Mouse (Mus musculus) CH12.LX (cell line): ENCODE measurements around the gene Zfp819. TPM values are rescaled to one million over a fixed set of nuclear protein-coding genes. Genes with fewer than 3 reads are reported as not detected.

Experiments used
- DNase-seq: peaks from one replicate; pipeline ENCODE4 v3.0.0-alpha.2; 2013; ENCODE audit errors: extremely low read depth
- H3K27ac ChIP-seq: 2 replicates; pipeline ENCODE4 v1.5.1; 2012; ENCODE audit warnings: low read depth, mild to moderate bottlenecking, control low read depth, moderate library complexity; ENCODE audit not compliant: insufficient read depth
- H3K27me3 ChIP-seq: replicated peaks from 2 replicates; pipeline ENCODE3; 2012; ENCODE audit warnings: inconsistent platforms
- H3K36me3 ChIP-seq, 2 experiments: replicated peaks in 1 of 2; 2 replicates each; pipeline versions ENCODE3 to v1.6.1; 2012; ENCODE audit warnings: inconsistent platforms in 1 of 2, low read length in 1 of 2, mild to moderate bottlenecking in 1 of 2, mixed read lengths in 1 of 2, moderate library complexity in 1 of 2; ENCODE audit not compliant: control insufficient read depth in 1 of 2, insufficient read depth in 1 of 2
- H3K4me1 ChIP-seq, 2 experiments: 2 replicates each; pipeline ENCODE4 v1.6.1; 2012; ENCODE audit warnings: inconsistent platforms in 1 of 2, moderate library complexity in 1 of 2; ENCODE audit not compliant: insufficient read depth in 2 of 2, control insufficient read depth in 1 of 2
- H3K4me2 ChIP-seq: 2 replicates; pipeline ENCODE4 v1.6.1; 2012; ENCODE audit warnings: low read depth, mild to moderate bottlenecking, control low read depth; ENCODE audit not compliant: poor library complexity, insufficient read depth, severe bottlenecking
- H3K4me3 ChIP-seq, 3 experiments: fragments of 150-350 bp in 1 of 3; sonication (generic) in 1 of 3; replicated peaks in 1 of 3; 2 replicates each; pipeline versions ENCODE3 to v1.5.1; 2011 to 2012; ENCODE audit warnings: low read depth in 2 of 3, low read length in 2 of 3, mild to moderate bottlenecking in 2 of 3, moderate library complexity in 2 of 3, control low read depth in 1 of 3, improper control_type of control experiment in 1 of 3, inconsistent platforms in 1 of 3, mixed read lengths in 1 of 3; ENCODE audit not compliant: poor library complexity in 1 of 3
- H3K79me2 ChIP-seq: replicated peaks from 2 replicates; pipeline ENCODE4 v1.6.1; 2012; ENCODE audit warnings: mild to moderate bottlenecking, moderate library complexity; ENCODE audit not compliant: control insufficient read depth, poor library complexity, insufficient read depth, severe bottlenecking; ENCODE audit errors: extremely low read depth
- H3K9ac ChIP-seq: 2 replicates; pipeline ENCODE4 v1.6.1; 2012; ENCODE audit warnings: low read depth, mild to moderate bottlenecking, control low read depth, moderate library complexity; ENCODE audit not compliant: insufficient read depth
- H3K9me3 ChIP-seq: replicated peaks from 2 replicates; pipeline ENCODE3; 2012; ENCODE audit warnings: low read length, inconsistent platforms, mixed read lengths
- BHLHE40 ChIP-seq: IDR thresholded peaks from 2 replicates; pipeline ENCODE4 v1.6.1; 2011; ENCODE audit warnings: mild to moderate bottlenecking, low read depth, low read length, improper control_type of control experiment
- CTCF ChIP-seq, 2 experiments: IDR thresholded peaks in 1 of 2; conservative IDR thresholded peaks in 1 of 2; 2 replicates each; pipeline ENCODE4 v1.5.1; 2011 to 2012; ENCODE audit warnings: low read depth in 2 of 2, low read length in 2 of 2, improper control_type of control experiment in 1 of 2, inconsistent platforms in 1 of 2, mild to moderate bottlenecking in 1 of 2, moderate library complexity in 1 of 2
- E2F4 ChIP-seq: IDR thresholded peaks from 2 replicates; pipeline ENCODE4 v1.6.1; 2011; ENCODE audit warnings: low read depth, low read length, improper control_type of control experiment; ENCODE audit not compliant: insufficient replicate concordance
- ELF1 ChIP-seq: IDR thresholded peaks from 2 replicates; pipeline ENCODE4 v1.6.1; 2014; ENCODE audit warnings: low read depth, mild to moderate bottlenecking, inconsistent platforms, low read length, improper control_type of control experiment
- EP300 ChIP-seq: IDR thresholded peaks from 2 replicates; pipeline ENCODE4 v1.6.1; 2011; ENCODE audit warnings: low read length, improper control_type of control experiment
- ETS1 ChIP-seq: conservative IDR thresholded peaks from 2 replicates; pipeline ENCODE4 v1.6.1; 2012; ENCODE audit warnings: low read depth, mild to moderate bottlenecking, inconsistent platforms, low read length, improper control_type of control experiment, moderate library complexity
- GABPA ChIP-seq: IDR thresholded peaks from 2 replicates; pipeline ENCODE4 v1.6.1; 2012; ENCODE audit warnings: low read depth, low read length, improper control_type of control experiment, inconsistent platforms; ENCODE audit not compliant: insufficient replicate concordance
- IRF4 ChIP-seq: IDR thresholded peaks from 2 replicates; pipeline ENCODE4 v1.6.1; 2014; ENCODE audit warnings: low read depth, mild to moderate bottlenecking, inconsistent platforms, low read length, improper control_type of control experiment
- JUN ChIP-seq: IDR thresholded peaks from 2 replicates; pipeline ENCODE4 v1.6.1; 2011; ENCODE audit warnings: low read depth, mild to moderate bottlenecking, low read length, improper control_type of control experiment, moderate library complexity; ENCODE audit not compliant: insufficient read depth
- JUND ChIP-seq: conservative IDR thresholded peaks from 2 replicates; pipeline ENCODE4 v1.6.1; 2011; ENCODE audit warnings: low read depth, low read length, improper control_type of control experiment
- KAT2A ChIP-seq: IDR thresholded peaks from 2 replicates; pipeline ENCODE4 v1.6.1; 2012; ENCODE audit warnings: low read length, improper control_type of control experiment, inconsistent platforms; ENCODE audit not compliant: insufficient replicate concordance
- MAFK ChIP-seq: IDR thresholded peaks from 2 replicates; pipeline ENCODE4 v1.6.1; 2011; ENCODE audit warnings: low read length, improper control_type of control experiment; ENCODE audit not compliant: insufficient replicate concordance
- MAX ChIP-seq: IDR thresholded peaks from 2 replicates; pipeline ENCODE4 v1.6.1; 2011; ENCODE audit warnings: low read length, improper control_type of control experiment
- MAZ ChIP-seq: IDR thresholded peaks from 2 replicates; pipeline ENCODE4 v1.6.1; 2012; ENCODE audit warnings: low read depth, mild to moderate bottlenecking, inconsistent platforms, low read length, improper control_type of control experiment, moderate library complexity
- MEF2A ChIP-seq: IDR thresholded peaks from 2 replicates; pipeline ENCODE4 v1.6.1; 2014; ENCODE audit warnings: low read depth, mild to moderate bottlenecking, inconsistent platforms, low read length, improper control_type of control experiment, borderline replicate concordance
- MXI1 ChIP-seq: IDR thresholded peaks from 2 replicates; pipeline ENCODE4 v1.6.1; 2011; ENCODE audit warnings: mild to moderate bottlenecking, low read depth, low read length, improper control_type of control experiment
- MYC ChIP-seq: IDR thresholded peaks from 2 replicates; pipeline ENCODE4 v1.6.1; 2011; ENCODE audit warnings: low read depth, mild to moderate bottlenecking, improper control_type of control experiment, low read length
- NELFE ChIP-seq: IDR thresholded peaks from 2 replicates; pipeline ENCODE4 v1.6.1; 2011; ENCODE audit warnings: low read depth, low read length, improper control_type of control experiment
- NRF1 ChIP-seq: IDR thresholded peaks from 2 replicates; pipeline ENCODE4 v1.6.1; 2014; ENCODE audit warnings: low read depth, mild to moderate bottlenecking, inconsistent platforms, low read length, improper control_type of control experiment, moderate library complexity
- PAX5 ChIP-seq: IDR thresholded peaks from 2 replicates; pipeline ENCODE4 v1.6.1; 2012; ENCODE audit warnings: low read length, inconsistent platforms, mixed read lengths
- POLR2A ChIP-seq: IDR thresholded peaks from 2 replicates; pipeline ENCODE4 v1.6.1; 2011; ENCODE audit warnings: low read depth, mild to moderate bottlenecking, improper control_type of control experiment, low read length
- POLR2AphosphoS2 ChIP-seq: IDR thresholded peaks from 2 replicates; pipeline ENCODE4 v1.6.1; 2011; ENCODE audit warnings: low read depth, low read length, improper control_type of control experiment
- RAD21 ChIP-seq: IDR thresholded peaks from 2 replicates; pipeline ENCODE4 v1.6.1; 2011; ENCODE audit warnings: low read depth, mild to moderate bottlenecking, low read length, improper control_type of control experiment, moderate library complexity
- RCOR1 ChIP-seq: conservative IDR thresholded peaks from 2 replicates; pipeline ENCODE4 v1.6.1; 2012; ENCODE audit warnings: low read depth, mild to moderate bottlenecking, inconsistent platforms, low read length, improper control_type of control experiment
- SIN3A ChIP-seq: IDR thresholded peaks from 2 replicates; pipeline ENCODE4 v1.6.1; 2012; ENCODE audit warnings: low read length, improper control_type of control experiment, inconsistent platforms
- TBP ChIP-seq: conservative IDR thresholded peaks from 2 replicates; pipeline ENCODE4 v1.6.1; 2011; ENCODE audit warnings: low read depth, low read length, improper control_type of control experiment
- TCF12 ChIP-seq: IDR thresholded peaks from 2 replicates; pipeline ENCODE4 v1.6.1; 2014; ENCODE audit warnings: low read depth, mild to moderate bottlenecking, inconsistent platforms, low read length, improper control_type of control experiment
- USF1 ChIP-seq: IDR thresholded peaks from 2 replicates; pipeline ENCODE4 v1.6.1; 2014; ENCODE audit warnings: low read depth, mild to moderate bottlenecking, inconsistent platforms, low read length, improper control_type of control experiment
- USF2 ChIP-seq: conservative IDR thresholded peaks from 2 replicates; pipeline ENCODE4 v1.6.1; 2011; ENCODE audit warnings: low read depth, low read length, improper control_type of control experiment
- ZC3H11A ChIP-seq: IDR thresholded peaks from 2 replicates; pipeline ENCODE4 v1.6.1; 2012; ENCODE audit warnings: low read depth, mild to moderate bottlenecking, inconsistent platforms, low read length, improper control_type of control experiment
- ZKSCAN1 ChIP-seq: IDR thresholded peaks from 2 replicates; pipeline ENCODE4 v1.6.1; 2012; ENCODE audit warnings: low read depth, inconsistent platforms, low read length, improper control_type of control experiment, borderline replicate concordance
- ZMIZ1 ChIP-seq: IDR thresholded peaks from 2 replicates; pipeline ENCODE4 v1.6.1; 2012; ENCODE audit warnings: low read depth, mild to moderate bottlenecking, inconsistent platforms, low read length, improper control_type of control experiment
- dilution Hi-C: fragments of 300-500 bp; cut with MboI; formaldehyde crosslinking; loops from 2 replicates; pipeline ENCODE4 v1.14.3; 2020; ENCODE audit warnings: low sequenced_read_pairs; ENCODE audit not compliant: extremely low pct_unique_long_range_greater_than_20kb, extremely low pct_ligation_motif_present
- in situ Hi-C: fragments of 300-500 bp; cut with MboI; formaldehyde crosslinking; loops from 3 replicates; pipeline ENCODE4 v1.14.3; 2019; ENCODE audit warnings: low sequenced_read_pairs, low pct_ligation_motif_present, low pct_unique_long_range_greater_than_20kb, mixed read lengths
- polyA plus RNA-seq: library from polyadenylated mRNA; unstranded; fragments of >175 nt; gene quantifications from 2 replicates; pipeline ENCODE4 v1.2.1, GENCODE M21; 2012; ENCODE audit warnings: low read depth; ENCODE audit not compliant: insufficient read length
- total RNA-seq, 2 experiments: library from RNA; depleted of rRNA; stranded (reverse); fragments of 300-350 nt in 1 of 2; fragments of >200 nt in 1 of 2; gene quantifications; 2 replicates each; pipeline ENCODE4 v1.2.3; 2012 to 2014

Gene Zfp819
- total and polyA plus RNA-seq, 3 experiments = not detected

- no peak overlapping the region for H3K27ac ChIP-seq
- no peaks in the 10 kb centered on the region for H3K27me3 ChIP-seq
- H3K9me3 ChIP-seq = peaks cover 16% of the 10 kb centered on the region
- no peak overlapping the region for H3K4me3 ChIP-seq
- no peaks in the 10 kb centered on the region for H3K79me2 ChIP-seq
- DNase-seq = no peak
- H3K4me2 ChIP-seq = no peak overlapping the region
- in situ Hi-C loops (no loop called here), dilution Hi-C loops (no loop called here)
- no peak for TF ChIP-seq MXI1
- TF ChIP-seq MYC = no peak
- no peak for TF ChIP-seq E2F4
- no peak for TF ChIP-seq JUN
- TF ChIP-seq ZMIZ1 = no peak
- TF ChIP-seq ZKSCAN1 = no peak
- TF ChIP-seq NRF1 = no peak
- TF ChIP-seq MAFK = no peak
- no peak for TF ChIP-seq POLR2AphosphoS2
- TF ChIP-seq POLR2A = no peak
- TF ChIP-seq ETS1 = no peak
- TF ChIP-seq MEF2A = no peak
- no peak for TF ChIP-seq MAX
- no peak for TF ChIP-seq MAZ
- TF ChIP-seq GABPA = no peak
- no peak for TF ChIP-seq TCF12
- peaks cover 28 to 51% of the 10 kb centered on the region in 2 experiments for H3K36me3 ChIP-seq
- H3K9ac ChIP-seq = no peak overlapping the region
- no peaks in the 10 kb centered on the region for H3K4me1 ChIP-seq
Measured at GRCm38 (mm10) chr7:43571216-43571615, 35.8 kb upstream of the Zfp819 start.

- Histone ChIP-seq H3K4me2 (peak within 1 kb of the TSS; percentile 76), H3K79me2 (peaks cover 17% of the 10 kb centered on the region), H3K9ac (peak within 1 kb of the TSS; percentile 61), H3K4me3 (peak within 1 kb of the TSS; percentile 65 to 79 (median 76)), H3K9me3 (no peaks in the 10 kb centered on the region), H3K27me3 (no peaks in the 10 kb centered on the region), H3K4me1 (peaks cover 7 to 18% of the 10 kb centered on the region in 2 experiments), H3K36me3 (peaks cover 7 to 24% of the 10 kb centered on the region in 2 experiments), H3K27ac (peak within 1 kb of the TSS; percentile 35)
- dilution Hi-C loops = no loop called here
- peak; percentile 98 for DNase-seq
- in situ Hi-C loops = no loop called here
- peak; percentile 72 for TF ChIP-seq SIN3A
- no peak for TF ChIP-seq JUND
- no peak for TF ChIP-seq PAX5
- TF ChIP-seq ZC3H11A = no peak
- TF ChIP-seq TCF12 = peak; percentile 52
- no peak for TF ChIP-seq USF1
- no peak for TF ChIP-seq USF2
- TF ChIP-seq BHLHE40 = peak; percentile 43; the same call in 1 of the 2 replicates
- peak; percentile 73 for TF ChIP-seq TBP
- TF ChIP-seq NELFE = peak; percentile 77
- 0 out of 2 replicates have a peak, but pooled peaks have one; percentile 17 for TF ChIP-seq RCOR1
- TF ChIP-seq ZKSCAN1 = no peak
- peak; percentile 66 for TF ChIP-seq IRF4
- no peak for TF ChIP-seq EP300
- TF ChIP-seq MEF2A = peak; percentile 12; the same call in 1 of the 2 replicates
- TF ChIP-seq MAFK = 0 out of 2 replicates have a peak, but pooled peaks have one; percentile 14
- TF ChIP-seq RAD21 = no peak
- peak; percentile 92 for TF ChIP-seq ELF1
- TF ChIP-seq MAZ = no peak
- no peak for TF ChIP-seq MYC
- TF ChIP-seq CTCF (conservative IDR thresholded peaks at IDR 0.05 in 1 of 2, IDR thresholded peaks at IDR 0.05 in 1 of 2; ENCODE audit: low read depth in 2 of 2, low read length in 2 of 2) = no peak
- TF ChIP-seq KAT2A = 0 out of 2 replicates have a peak, but pooled peaks have one; percentile 63
Measured at GRCm38 (mm10) chr7:43579440-43580171, 27.4 kb upstream of the Zfp819 start, which contains the start of gene Zfp719. Gene Zfp719 (plus strand): TSS chr7:43579610.
